22 mouse cellular contexts compared by ENCODE assay signal in genomic region chr2:4029031-4029747, GRCm38 (mm10). TPM values are rescaled to one million over a fixed set of nuclear protein-coding genes. Genes with fewer than 3 reads are reported as not detected.
DNase-seq lines count a peak whose midpoint lies in the region; ATAC-seq lines count a peak whose summit lies in the region.
"Had no signal": no experiment of that assay in that cellular context is flagged by ENCODE, and none has a peak within 500 bp of the region (broad histone marks: within the 10 kb centered on the region; RNA-seq: fewer than 3 reads in every experiment).

No protein-coding gene starts in this region.

- no peaks in the 10 kb centered on the region for H3K4me1 ChIP-seq in kidney, embryonic 15.5 days
- peaks cover 22% of the 10 kb centered on the region for H3K4me1 ChIP-seq in limb, embryonic 12.5 days (replicated peaks)
- H3K4me1 ChIP-seq: embryonic facial prominence, embryonic 10.5 days; forebrain, embryonic 13.5 days; heart, embryonic 13.5 days; hindbrain, embryonic 12.5 days had no signal

- DNase-seq in heart, adult 11 months, result peak; percentile 23
- DNase-seq in heart, postnatal 25 days (ENCODE audit: low spot score), result no peak
- no peak for DNase-seq in kidney, postnatal 14 days
- peak; percentile 84 for DNase-seq in hindlimb bud, embryonic 11.5 days (ENCODE audit: extremely low spot score, low read depth, low spot score)
- no peak for DNase-seq in adrenal gland, postnatal 36 days
- DNase-seq: adrenal gland, postnatal 14 days; cerebellum, adult 18-20 months; cerebellum, adult 9-11 months; forebrain, postnatal 0 days; gastrocnemius, adult 2 months; gastrocnemius, postnatal 25 days; heart, postnatal 4 days had no signal

- H3K27ac ChIP-seq in kidney, embryonic 15.5 days, result no peak overlapping the region
- H3K27ac ChIP-seq in limb, embryonic 12.5 days, result no peak overlapping the region
- H3K27ac ChIP-seq: embryonic facial prominence, embryonic 10.5 days; forebrain, embryonic 13.5 days; gastrocnemius, adult 2 months; heart, embryonic 13.5 days; hindbrain, embryonic 12.5 days had no signal

- H3K9ac ChIP-seq in kidney, embryonic 15.5 days, result no peak overlapping the region
- no peak overlapping the region for H3K9ac ChIP-seq in limb, embryonic 12.5 days (replicated peaks)
- H3K9ac ChIP-seq: forebrain, embryonic 13.5 days; forebrain, postnatal 0 days; heart, embryonic 13.5 days; hindbrain, embryonic 12.5 days had no signal

- H3K4me2 ChIP-seq in kidney, embryonic 15.5 days, result no peak overlapping the region
- H3K4me2 ChIP-seq in limb, embryonic 12.5 days, result no peak overlapping the region
- H3K4me2 ChIP-seq: forebrain, embryonic 13.5 days; heart, embryonic 13.5 days; hindbrain, embryonic 12.5 days had no signal

- intact Hi-C loops in heart, postnatal 25 days (cut with DNase I), result no loop called here

- WGBS in kidney, embryonic 15.5 days, result 33% methylated on average over 4 of the region's 4 CpGs
- 17% methylated on average over 4 of the region's 4 CpGs for WGBS in limb, embryonic 12.5 days

- ATAC-seq in kidney, embryonic 15.5 days (replicated peaks; ENCODE audit: low FRiP score), result 0 out of 2 replicates have a peak, but pooled peaks have one; percentile 29
- peak; percentile 59; the same call in 1 of the 2 replicates for ATAC-seq in limb, embryonic 12.5 days (ENCODE audit: insufficient number of reproducible peaks, insufficient read depth, low FRiP score, low TSS enrichment, low read depth)
- ATAC-seq: activated CD4-positive, CD25-positive, alpha-beta regulatory T cell, adult 4 months; forebrain, embryonic 13.5 days; hindbrain, embryonic 16.5 days; Patski had no signal

- no peaks in the 10 kb centered on the region for H3K27me3 ChIP-seq in kidney, embryonic 15.5 days
- peaks cover 5% of the 10 kb centered on the region; the same call in 1 of the 2 replicates for H3K27me3 ChIP-seq in limb, embryonic 12.5 days
- H3K27me3 ChIP-seq: CH12.LX; forebrain, embryonic 13.5 days; heart, embryonic 13.5 days; hindbrain, embryonic 12.5 days had no signal

- H3K9me3 ChIP-seq in kidney, embryonic 15.5 days (replicated peaks), result no peaks in the 10 kb centered on the region
- peaks cover 8% of the 10 kb centered on the region; the same call in 1 of the 2 replicates for H3K9me3 ChIP-seq in limb, embryonic 12.5 days
- H3K9me3 ChIP-seq: hindbrain, embryonic 12.5 days had no signal

- no peak overlapping the region for H3K4me3 ChIP-seq in kidney, embryonic 15.5 days (replicated peaks)
- no peak overlapping the region for H3K4me3 ChIP-seq in limb, embryonic 12.5 days (replicated peaks)
- H3K4me3 ChIP-seq: embryonic facial prominence, embryonic 10.5 days; forebrain, embryonic 13.5 days; gastrocnemius, adult 2 months; heart, embryonic 13.5 days; hindbrain, embryonic 12.5 days had no signal

- H3K36me3 ChIP-seq in kidney, embryonic 15.5 days, result no peaks in the 10 kb centered on the region
- H3K36me3 ChIP-seq in limb, embryonic 12.5 days, result no peaks in the 10 kb centered on the region
- H3K36me3 ChIP-seq: embryonic facial prominence, embryonic 10.5 days; heart, embryonic 13.5 days; hindbrain, embryonic 12.5 days had no signal

RNA-seq across cellular contexts. Expression of gene Frmd4a, which starts 11.7 kb away (rescaled TPM):
- total RNA-seq in heart, postnatal 25 days (2021), result 10 to 100 TPM; 21.6 to 31.3 TPM
- 34.9 and 35.9 TPM in 2 replicates for polyA plus RNA-seq in kidney, embryonic 15.5 days (2015; fragmentation: Nextera tagmentation; extraction: Ambion mirVana)
- 69.3 and 76.3 TPM in 2 replicates for polyA plus RNA-seq in limb, embryonic 12.5 days (2016; fragmentation: Nextera tagmentation; extraction: Ambion mirVana)
- total RNA-seq in adrenal gland, postnatal 36 days (2021), result 10 to 100 TPM; 11.1 to 18.8 TPM

Comparison
In these comparisons a context has a peak if more than half of its experiments do, and no peak if none do; other contexts are left out.
1. DNase-seq: peak in heart, adult 11 months (single experiment) and hindlimb bud, embryonic 11.5 days (single experiment); none in heart, postnatal 25 days (single experiment), kidney, postnatal 14 days (single experiment) and adrenal gland, postnatal 36 days (0 of 2).